Mouse (Mus musculus) olfactory bulb, adult 2 months (tissue): Measurements from ENCODE around the gene Msmb.

Experiments
- CTCF ChIP-seq: fragments of 200-500 bp; IDR thresholded peaks from 2 replicates; pipeline ENCODE4 v1.5.1; 2012; ENCODE audit warnings: low read depth, mild to moderate bottlenecking, low read length, moderate library complexity; ENCODE audit not compliant: insufficient read depth
- POLR2A ChIP-seq: fragments of 200-500 bp; IDR thresholded peaks from 2 replicates; pipeline ENCODE4 v1.6.1; 2012; ENCODE audit warnings: mild to moderate bottlenecking, low read depth, low read length, moderate library complexity; ENCODE audit not compliant: insufficient read depth

GRCm38 (mm10) chr14:32152243-32152965, 10.6 kb downstream of the Msmb start:
- TF ChIP-seq POLR2A, result no peak
- no peak for TF ChIP-seq CTCF
